In genomic region chrX:101287543-101287942, GRCm38 (mm10) we compare ENCODE assay signal across 20 mouse cellular contexts. TPM values are rescaled to one million over a fixed set of nuclear protein-coding genes. Genes with fewer than 3 reads are reported as not detected.
A peak's percentile ranks its signal among the peaks of the same experiment; 100 is the strongest.
DNase-seq lines count a peak whose midpoint lies in the region; ATAC-seq and TF ChIP-seq lines count a peak whose summit lies in the region.
"Had no signal": no experiment of that assay in that cellular context is flagged by ENCODE, and none has a peak within 500 bp of the region (broad histone marks: within the 10 kb centered on the region; RNA-seq: fewer than 3 reads in every experiment).

No protein-coding gene starts in this region.

- H3K4me1 ChIP-seq in heart, embryonic 11.5 days (ENCODE audit: control insufficient read depth, insufficient read depth, low read length): peaks cover 3% of the 10 kb centered on the region; the same call in 1 of the 2 replicates
- peaks cover 48% of the 10 kb centered on the region for H3K4me1 ChIP-seq in G1E (ENCODE audit: insufficient read depth, low read depth, low read length)
- H3K4me1 ChIP-seq in liver, embryonic 14.5 days (replicated peaks; ENCODE audit: control insufficient read depth in 2 of 2, insufficient read depth in 2 of 2, low read length in 1 of 2): peaks cover 33 to 45% of the 10 kb centered on the region in 2 experiments
- H3K4me1 ChIP-seq: lung, embryonic 15.5 days had no signal

- peak overlapping the region; percentile 73; the same call in 1 of the 2 replicates for H3K27ac ChIP-seq in heart, embryonic 11.5 days (ENCODE audit: low read depth, low read length)
- H3K27ac ChIP-seq in liver, embryonic 14.5 days: peak overlapping the region; percentile 97
- H3K27ac ChIP-seq: lung, embryonic 15.5 days had no signal

- no peak for DNase-seq in heart, adult 9 months (ENCODE audit: low spot score in 2 of 2)
- peak; percentile 73 for DNase-seq in G1E (ENCODE audit: low spot score)
- peak; percentile 82 to 85 (median 83) for DNase-seq in liver, embryonic 14.5 days (ENCODE audit: low read depth in 3 of 3, low spot score in 3 of 3)
- DNase-seq in adrenal gland, postnatal 14 days: no peak
- no peak for DNase-seq in left cerebral cortex, adult 8-10 months (ENCODE audit: low spot score in 2 of 2)
- no peak for DNase-seq in kidney, postnatal 10 days
- DNase-seq: cerebellum, adult 9-10 months; gastrocnemius, postnatal 14 days; kidney, adult 9 months; right cerebral cortex, postnatal 14 days; thymus, postnatal 36 days had no signal

- H3K36me3 ChIP-seq in heart, embryonic 11.5 days (ENCODE audit: control insufficient read depth, insufficient read depth, low read length): peaks cover 3% of the 10 kb centered on the region
- H3K36me3 ChIP-seq in G1E (replicated peaks): peaks cover 93% of the 10 kb centered on the region
- peaks cover 77% of the 10 kb centered on the region for H3K36me3 ChIP-seq in liver, embryonic 14.5 days (replicated peaks; ENCODE audit: control insufficient read depth, insufficient read depth, low read depth)

- no peaks in the 10 kb centered on the region for H3K27me3 ChIP-seq in heart, embryonic 11.5 days (ENCODE audit: control insufficient read depth, insufficient read depth, low read length)
- H3K27me3 ChIP-seq in G1E (ENCODE audit: insufficient read depth, low read length): no peaks in the 10 kb centered on the region
- no peaks in the 10 kb centered on the region for H3K27me3 ChIP-seq in liver, embryonic 14.5 days (ENCODE audit: control insufficient read depth, insufficient read depth, low read length)
- H3K27me3 ChIP-seq: lung, embryonic 15.5 days had no signal

- no peak overlapping the region for H3K9ac ChIP-seq in heart, embryonic 11.5 days (ENCODE audit: low read depth, low read length)
- H3K9ac ChIP-seq in liver, embryonic 14.5 days (replicated peaks): peak overlapping the region; percentile 67
- H3K9ac ChIP-seq: lung, embryonic 15.5 days had no signal

- peak; percentile 85 for ATAC-seq in heart, embryonic 11.5 days (replicated peaks; ENCODE audit: insufficient number of reproducible peaks, low FRiP score, low TSS enrichment)
- peak; percentile 92 for ATAC-seq in G1E (ENCODE audit: extremely low read depth, insufficient number of reproducible peaks, low FRiP score, poor library complexity, severe bottlenecking)
- ATAC-seq in common myeloid progenitor, adult 5-6 weeks (replicated peaks; ENCODE audit: low read depth, poor library complexity, severe bottlenecking): peak; percentile 77
- ATAC-seq in liver, embryonic 14.5 days (ENCODE audit: insufficient read depth): peak; percentile 96
- ATAC-seq: hindbrain, embryonic 16.5 days; midbrain, embryonic 16.5 days had no signal

- no peak overlapping the region for H3K4me3 ChIP-seq in heart, embryonic 11.5 days (ENCODE audit: low read depth, low read length)
- no peak overlapping the region; the same call in 1 of the 2 replicates for H3K4me3 ChIP-seq in G1E (ENCODE audit: low read depth, low read length)
- peak overlapping the region; percentile 2 to 26; a peak in 2 of 4 replicates for H3K4me3 ChIP-seq in liver, embryonic 14.5 days (ENCODE audit: insufficient read depth in 1 of 2, low read depth in 2 of 2, low read length in 2 of 2)
- H3K4me3 ChIP-seq: lung, embryonic 15.5 days had no signal

- no peak overlapping the region for H3K4me2 ChIP-seq in heart, embryonic 11.5 days
- H3K4me2 ChIP-seq in liver, embryonic 14.5 days (ENCODE audit: low read depth): peak overlapping the region; percentile 69
- H3K4me2 ChIP-seq: lung, embryonic 15.5 days had no signal

- TF ChIP-seq EP300 in liver, embryonic 14.5 days (IDR thresholded peaks at IDR 0.05; ENCODE audit: low read depth): peak; percentile 95

- 61% methylated on average over 3 of the region's 3 CpGs for WGBS in heart, embryonic 11.5 days (ENCODE audit: insufficient replicate concordance)
- 26% methylated on average over 3 of the region's 3 CpGs for WGBS in liver, embryonic 14.5 days (ENCODE audit: insufficient replicate concordance)

- H3K9me3 ChIP-seq in heart, embryonic 11.5 days (replicated peaks; ENCODE audit: control insufficient read depth, low read length): no peaks in the 10 kb centered on the region
- no peaks in the 10 kb centered on the region for H3K9me3 ChIP-seq in G1E (replicated peaks)
- no peaks in the 10 kb centered on the region for H3K9me3 ChIP-seq in liver, embryonic 14.5 days (ENCODE audit: control insufficient read depth, low read length)
- H3K9me3 ChIP-seq: lung, embryonic 15.5 days had no signal

- no peak for TF ChIP-seq CTCF in G1E (IDR thresholded peaks at IDR 0.05; ENCODE audit: low read depth, low read length)
- no peak for TF ChIP-seq CTCF in liver, embryonic 14.5 days (IDR thresholded peaks at IDR 0.05; ENCODE audit: low read depth)

RNA-seq across cellular contexts. Expression of gene Nlgn3, which starts 11.4 kb away (rescaled TPM):
- polyA plus RNA-seq in heart, embryonic 11.5 days (2014; fragmentation: Nextera tagmentation; extraction: Ambion mirVana): 2.3 and 3.6 TPM in 2 replicates
- total RNA-seq in G1E (2014; fragmentation: Nextera tagmentation) (not detected in 2 replicates), G1E (2017) (0.05 and 0.06 TPM in 2 replicates)
- 0.05 TPM in 1 of 2 replicates, not detected in the other for polyA plus RNA-seq in G1E (2012)
- not detected in 2 replicates for total RNA-seq in common myeloid progenitor, adult 5-6 weeks (2017)
- polyA plus RNA-seq in liver, embryonic 14.5 days (2012; rRNA removed): 0.03 and 0.06 TPM in 2 replicates
- 0.05 and 0.08 TPM in 2 replicates for polyA plus RNA-seq in liver, embryonic 14.5 days (2014; fragmentation: Nextera tagmentation; extraction: Ambion mirVana)
- total RNA-seq in adrenal gland, postnatal 14 days (2021): 10.6 and 15.0 TPM in 2 replicates
- total RNA-seq in left cerebral cortex, adult 8-10 months (2022): 100 to 1,000 TPM; 136 to 147 (median 143) TPM

RNA-seq across cellular contexts. Expression of gene Med12, which starts 13.7 kb away (rescaled TPM):
- 32.0 and 35.9 TPM in 2 replicates for polyA plus RNA-seq in heart, embryonic 11.5 days (2014; fragmentation: Nextera tagmentation; extraction: Ambion mirVana)
- 106 and 128 TPM in 2 replicates for total RNA-seq in G1E (2014; fragmentation: Nextera tagmentation)
- total RNA-seq in G1E (2017): 37.9 and 40.9 TPM in 2 replicates
- 44.8 and 48.2 TPM in 2 replicates for polyA plus RNA-seq in G1E (2012)
- 23.6 and 37.1 TPM in 2 replicates for total RNA-seq in common myeloid progenitor, adult 5-6 weeks (2017)
- 34.3 and 37.8 TPM in 2 replicates for polyA plus RNA-seq in liver, embryonic 14.5 days (2012; rRNA removed)
- 21.9 and 27.5 TPM in 2 replicates for polyA plus RNA-seq in liver, embryonic 14.5 days (2014; fragmentation: Nextera tagmentation; extraction: Ambion mirVana)
- total RNA-seq in adrenal gland, postnatal 14 days (2021): 41.4 and 56.3 TPM in 2 replicates
- total RNA-seq in left cerebral cortex, adult 8-10 months (2022): 10 to 100 TPM; 20.0 to 29.2 (median 23.7) TPM

RNA-seq across cellular contexts. Expression of gene Gm20489, which starts 18.7 kb away (rescaled TPM):
- not detected in 2 replicates for polyA plus RNA-seq in heart, embryonic 11.5 days (2014; fragmentation: Nextera tagmentation; extraction: Ambion mirVana)
- not detected in 2 replicates for total RNA-seq in G1E (2014; fragmentation: Nextera tagmentation)
- not detected in 2 replicates for total RNA-seq in G1E (2017)
- polyA plus RNA-seq in G1E (2012): not detected in 2 replicates
- total RNA-seq in common myeloid progenitor, adult 5-6 weeks (2017): not detected in 2 replicates
- polyA plus RNA-seq in liver, embryonic 14.5 days (2012; rRNA removed): not detected in 2 replicates
- not detected in 2 replicates for polyA plus RNA-seq in liver, embryonic 14.5 days (2014; fragmentation: Nextera tagmentation; extraction: Ambion mirVana)
- not detected in 2 replicates for total RNA-seq in adrenal gland, postnatal 14 days (2021)
- not detected for total RNA-seq in left cerebral cortex, adult 8-10 months (2022)
- total RNA-seq: gastrocnemius, postnatal 14 days; layer of hippocampus, adult 18-20 months; left cerebral cortex, adult 18-20 months had no signal
- polyA plus RNA-seq: heart, embryonic 16.5 days; hindbrain, embryonic 16.5 days; limb, embryonic 11.5 days; lung, embryonic 15.5 days; midbrain, embryonic 16.5 days had no signal

RNA-seq across cellular contexts. Expression of gene Il2rg, which starts 19.5 kb away (rescaled TPM):
- 12.2 and 14.4 TPM in 2 replicates for polyA plus RNA-seq in heart, embryonic 11.5 days (2014; fragmentation: Nextera tagmentation; extraction: Ambion mirVana)
- total RNA-seq in G1E (2014; fragmentation: Nextera tagmentation) (11.6 and 18.7 TPM in 2 replicates), G1E (2017) (21.2 and 21.6 TPM in 2 replicates)
- 8.2 and 10.1 TPM in 2 replicates for polyA plus RNA-seq in G1E (2012)
- total RNA-seq in common myeloid progenitor, adult 5-6 weeks (2017): 35.9 and 53.9 TPM in 2 replicates
- 5.5 and 6.4 TPM in 2 replicates for polyA plus RNA-seq in liver, embryonic 14.5 days (2012; rRNA removed)
- 7.8 and 8.3 TPM in 2 replicates for polyA plus RNA-seq in liver, embryonic 14.5 days (2014; fragmentation: Nextera tagmentation; extraction: Ambion mirVana)
- 11.7 and 37.9 TPM in 2 replicates for total RNA-seq in adrenal gland, postnatal 14 days (2021)
- total RNA-seq in left cerebral cortex, adult 8-10 months (2022): 1 to 10 TPM in 3 of 4 experiments, under 1 TPM in 1; 0.83 to 1.8 (median 1.3) TPM

RNA-seq across cellular contexts. Expression of gene Gm614, which starts 23.8 kb away (rescaled TPM):
- polyA plus RNA-seq in heart, embryonic 11.5 days (2014; fragmentation: Nextera tagmentation; extraction: Ambion mirVana): not detected in 2 replicates
- total RNA-seq in G1E (2014; fragmentation: Nextera tagmentation): not detected in 2 replicates
- total RNA-seq in G1E (2017): 0.87 TPM in 1 of 2 replicates, not detected in the other
- polyA plus RNA-seq in G1E (2012): not detected in 2 replicates
- 0.27 TPM in 1 of 2 replicates, not detected in the other for total RNA-seq in common myeloid progenitor, adult 5-6 weeks (2017)
- polyA plus RNA-seq in liver, embryonic 14.5 days (2012; rRNA removed): 0.06 TPM in 1 of 2 replicates, not detected in the other
- not detected in 2 replicates for polyA plus RNA-seq in liver, embryonic 14.5 days (2014; fragmentation: Nextera tagmentation; extraction: Ambion mirVana)
- total RNA-seq in adrenal gland, postnatal 14 days (2021): 1.1 TPM in 1 of 2 replicates, not detected in the other
- not detected for total RNA-seq in left cerebral cortex, adult 8-10 months (2022)
- total RNA-seq: gastrocnemius, postnatal 14 days; layer of hippocampus, adult 18-20 months; left cerebral cortex, adult 18-20 months had no signal
- polyA plus RNA-seq: hindbrain, embryonic 16.5 days; limb, embryonic 11.5 days; lung, embryonic 15.5 days; midbrain, embryonic 16.5 days had no signal

Comparison
In these comparisons a context has a peak if more than half of its experiments do, and no peak if none do; other contexts are left out.
1. H3K4me3 ChIP-seq: peak in liver, embryonic 14.5 days (2 of 2); none in heart, embryonic 11.5 days (single experiment) and G1E (single experiment).
2. DNase-seq: peak in G1E (single experiment) and liver, embryonic 14.5 days (3 of 3); none in heart, adult 9 months (0 of 2), adrenal gland, postnatal 14 days (single experiment), left cerebral cortex, adult 8-10 months (0 of 2) and kidney, postnatal 10 days (single experiment).
3. Peak in every context shown above with its lines, with median percentiles within 50 percentile points of each other: ATAC-seq.